Mouse (Mus musculus): ENCODE data around the gene Fer1l4. TPM values are rescaled to one million over a fixed set of nuclear protein-coding genes. Genes with fewer than 3 reads are reported as not detected.

The Fer1l4 gene
- polyA plus RNA-seq, 1 experiment from 2014 or later, result not detected

- H3K4me1 ChIP-seq, result peaks cover 20% of the 10 kb centered on the region
- no peaks in the 10 kb centered on the region for H3K9me3 ChIP-seq
- WGBS, result 28% methylated on average over 10 of the region's 10 CpGs
- H3K4me3 ChIP-seq, result peak overlapping the region; percentile 86
- peaks cover 43% of the 10 kb centered on the region for H3K36me3 ChIP-seq (replicated peaks)
- no peak for DNase-seq (ENCODE audit: low spot score)
- H3K27ac ChIP-seq (replicated peaks), result peak overlapping the region; percentile 96
- no peaks in the 10 kb centered on the region for H3K27me3 ChIP-seq (replicated peaks; ENCODE audit: low read depth, poor library complexity, severe bottlenecking)
Observed at GRCm38 (mm10) chr2:156066126-156066525, 13.4 kb upstream of the Fer1l4 start.

GRCm38 (mm10) chr2:156065099-156066041, 12.6 kb upstream of the Fer1l4 start, which contains the start of gene Spag4:
Gene Spag4, plus strand, starts transcription at chr2:156065175.
- DNase-seq (ENCODE audit: low spot score), result peak; percentile 92
- under 1% methylated on average over 81 of the region's 81 CpGs for WGBS
- H3K4me1 ChIP-seq, result peaks cover 20% of the 10 kb centered on the region

GRCm38 (mm10) chr2:156047929-156048328, 4.8 kb downstream of the Fer1l4 start:
- Histone ChIP-seq H3K4me3 (peak overlapping the region; percentile 39), H3K9me3 (no peaks in the 10 kb centered on the region), H3K27me3 (replicated peaks; ENCODE audit: low read depth, poor library complexity, severe bottlenecking) (peaks cover 39% of the 10 kb centered on the region), H3K4me1 (peaks cover 7% of the 10 kb centered on the region), H3K27ac (replicated peaks) (no peak overlapping the region), H3K36me3 (replicated peaks) (no peaks in the 10 kb centered on the region)
- peak; percentile 33 for DNase-seq (ENCODE audit: low spot score)
- WGBS, result 5% methylated on average over 19 of the region's 19 CpGs

More at GRCm38 (mm10) chr2:156065099-156066041, 12.6 kb upstream of the Fer1l4 start, which contains the start of gene Spag4:
- H3K9me3 ChIP-seq, result no peaks in the 10 kb centered on the region
- H3K27ac ChIP-seq (replicated peaks), result peak within 1 kb of the TSS; percentile 96
- peaks cover 36% of the 10 kb centered on the region for H3K36me3 ChIP-seq (replicated peaks)
- H3K27me3 ChIP-seq (replicated peaks; ENCODE audit: low read depth, poor library complexity, severe bottlenecking), result no peaks in the 10 kb centered on the region
- H3K4me3 ChIP-seq, result peak within 1 kb of the TSS; percentile 86

GRCm38 (mm10) chr2:156042903-156043302, 9.8 kb downstream of the Fer1l4 start:
- WGBS, result 84% methylated on average over 8 of the region's 8 CpGs

GRCm38 (mm10) chr2:156039390-156039789, 13.4 kb downstream of the Fer1l4 start:
- no peaks in the 10 kb centered on the region for H3K9me3 ChIP-seq
- no peak overlapping the region for H3K27ac ChIP-seq (replicated peaks)
- no peaks in the 10 kb centered on the region for H3K36me3 ChIP-seq (replicated peaks)
- H3K4me1 ChIP-seq, result no peaks in the 10 kb centered on the region
- 0 out of 2 replicates have a peak, but pooled peaks cover 5% of the 10 kb centered on the region for H3K27me3 ChIP-seq (replicated peaks; ENCODE audit: low read depth, poor library complexity, severe bottlenecking)
- no peak for DNase-seq (ENCODE audit: low spot score)
- 88% methylated on average over 3 of the region's 3 CpGs for WGBS
- H3K4me3 ChIP-seq, result no peak overlapping the region

More at GRCm38 (mm10) chr2:156042903-156043302, 9.8 kb downstream of the Fer1l4 start:
- no peak for DNase-seq (ENCODE audit: low spot score)
- H3K9me3 ChIP-seq, result no peaks in the 10 kb centered on the region
- no peaks in the 10 kb centered on the region for H3K36me3 ChIP-seq (replicated peaks)
- peaks cover 24% of the 10 kb centered on the region for H3K27me3 ChIP-seq (replicated peaks; ENCODE audit: low read depth, poor library complexity, severe bottlenecking)
- H3K27ac ChIP-seq (replicated peaks), result no peak overlapping the region
- H3K4me3 ChIP-seq, result no peak overlapping the region
- H3K4me1 ChIP-seq, result peaks cover 3% of the 10 kb centered on the region

- no peaks in the 10 kb centered on the region for H3K9me3 ChIP-seq
- no peak overlapping the region for H3K4me3 ChIP-seq
- no peak for DNase-seq (ENCODE audit: low spot score)
- no peaks in the 10 kb centered on the region for H3K27me3 ChIP-seq (replicated peaks; ENCODE audit: low read depth, poor library complexity, severe bottlenecking)
- no peaks in the 10 kb centered on the region for H3K36me3 ChIP-seq (replicated peaks)
- no peaks in the 10 kb centered on the region for H3K4me1 ChIP-seq
- H3K27ac ChIP-seq (replicated peaks), result no peak overlapping the region
Observed at GRCm38 (mm10) chr2:156025482-156025881, 27.3 kb downstream of the Fer1l4 start.

- no peak for DNase-seq (ENCODE audit: low spot score)
- Histone ChIP-seq H3K4me1 (no peaks in the 10 kb centered on the region), H3K36me3 (replicated peaks) (peaks cover 33% of the 10 kb centered on the region), H3K27me3 (replicated peaks; ENCODE audit: low read depth, poor library complexity, severe bottlenecking) (no peaks in the 10 kb centered on the region), H3K9me3 (no peaks in the 10 kb centered on the region), H3K4me3 (no peak overlapping the region), H3K27ac (replicated peaks) (no peak overlapping the region)
- 85% methylated on average over 2 of the region's 2 CpGs for WGBS
Observed at GRCm38 (mm10) chr2:156021765-156022164, 31.0 kb downstream of the Fer1l4 start.

- Histone ChIP-seq H3K9me3 (no peaks in the 10 kb centered on the region), H3K27me3 (replicated peaks; ENCODE audit: low read depth, poor library complexity, severe bottlenecking) (no peaks in the 10 kb centered on the region), H3K4me1 (no peaks in the 10 kb centered on the region), H3K27ac (replicated peaks) (no peak overlapping the region), H3K4me3 (no peak overlapping the region), H3K36me3 (replicated peaks) (peaks cover 38% of the 10 kb centered on the region)
- no peak for DNase-seq (ENCODE audit: low spot score)
- 89% methylated on average over 8 of the region's 8 CpGs for WGBS
Observed at GRCm38 (mm10) chr2:156021219-156021618, 31.5 kb downstream of the Fer1l4 start.

- peaks cover 69% of the 10 kb centered on the region for H3K36me3 ChIP-seq (replicated peaks)
- no peaks in the 10 kb centered on the region for H3K4me1 ChIP-seq
- no peak for DNase-seq (ENCODE audit: low spot score)
- H3K4me3 ChIP-seq, result no peak overlapping the region
- no peaks in the 10 kb centered on the region for H3K27me3 ChIP-seq (replicated peaks; ENCODE audit: low read depth, poor library complexity, severe bottlenecking)
- H3K27ac ChIP-seq (replicated peaks), result no peak overlapping the region
- 92% methylated on average over 3 of the region's 3 CpGs for WGBS
- no peaks in the 10 kb centered on the region for H3K9me3 ChIP-seq
Observed at GRCm38 (mm10) chr2:156018106-156018505, 34.6 kb downstream of the Fer1l4 start.

GRCm38 (mm10) chr2:156007888-156008532, 44.7 kb downstream of the Fer1l4 start, which contains the start of the genes 6430550D23Rik and Ergic3:
Gene 6430550D23Rik, minus strand, starts transcription at chr2:156007977.
Gene Ergic3, plus strand, starts transcription at chr2:156008045.
- Histone ChIP-seq H3K9me3 (peaks cover 5% of the 10 kb centered on the region; the same call in 1 of the 2 replicates), H3K4me3 (peak within 1 kb of the TSS; percentile 82), H3K27ac (replicated peaks) (peak within 1 kb of the TSS; percentile 90), H3K27me3 (replicated peaks; ENCODE audit: low read depth, poor library complexity, severe bottlenecking) (no peaks in the 10 kb centered on the region), H3K36me3 (replicated peaks) (peaks cover 42% of the 10 kb centered on the region), H3K4me1 (peaks cover 14% of the 10 kb centered on the region)
- DNase-seq (ENCODE audit: low spot score), result peak; percentile 99
- under 1% methylated on average over 45 of the region's 45 CpGs for WGBS

- Histone ChIP-seq H3K4me3 (no peak overlapping the region), H3K36me3 (replicated peaks) (peaks cover 24% of the 10 kb centered on the region), H3K9me3 (peaks cover 5% of the 10 kb centered on the region; the same call in 1 of the 2 replicates), H3K4me1 (peaks cover 14% of the 10 kb centered on the region), H3K27me3 (replicated peaks; ENCODE audit: low read depth, poor library complexity, severe bottlenecking) (no peaks in the 10 kb centered on the region), H3K27ac (replicated peaks) (no peak overlapping the region)
- WGBS, result 88% methylated on average over 4 of the region's 4 CpGs
- peak; percentile 40 for DNase-seq (ENCODE audit: low spot score)
Observed at GRCm38 (mm10) chr2:156005393-156005792, 47.4 kb downstream of the Fer1l4 start.

GRCm38 (mm10) chr2:155991863-155992321, 60.9 kb downstream of the Fer1l4 start:
- H3K4me1 ChIP-seq, result no peaks in the 10 kb centered on the region
- no peaks in the 10 kb centered on the region for H3K9me3 ChIP-seq
- no peaks in the 10 kb centered on the region for H3K27me3 ChIP-seq (replicated peaks; ENCODE audit: low read depth, poor library complexity, severe bottlenecking)
- DNase-seq (ENCODE audit: low spot score), result no peak
- no peak overlapping the region for H3K4me3 ChIP-seq
- H3K36me3 ChIP-seq (replicated peaks), result peaks cover 100% of the 10 kb centered on the region
- H3K27ac ChIP-seq (replicated peaks), result no peak overlapping the region
- 91% methylated on average over 14 of the region's 14 CpGs for WGBS

Data from embryonic facial prominence, embryonic 10.5 days (tissue).